Mouse (Mus musculus): ENCODE measurements around the gene Zfp53. TPM values are rescaled to one million over a fixed set of nuclear protein-coding genes. Genes with fewer than 3 reads are reported as not detected.

Gene Zfp53
- polyA plus RNA-seq, 1 experiment from 2014 or later, result 12.1 TPM

GRCm38 (mm10) chr17:21516201-21517129 lies 27.7 kb downstream of the Zfp53 start:
- ATAC-seq, result peak; percentile 95
- H3K36me3 ChIP-seq (ENCODE audit: control insufficient read depth, insufficient read depth, low read length), result no peaks in the 10 kb centered on the region
- peaks cover 4% of the 10 kb centered on the region; the same call in 1 of the 2 replicates for H3K4me1 ChIP-seq (ENCODE audit: control insufficient read depth, insufficient read depth, low read length)
- H3K9ac ChIP-seq (ENCODE audit: low read depth, low read length), result peak overlapping the region; percentile 75
- under 1% methylated on average over 37 of the region's 37 CpGs for WGBS
- H3K9me3 ChIP-seq (ENCODE audit: control insufficient read depth, low read length), result no peaks in the 10 kb centered on the region
- peak overlapping the region; percentile 92 for H3K27ac ChIP-seq (ENCODE audit: low read length)
- H3K4me3 ChIP-seq (ENCODE audit: low read length), result peak overlapping the region; percentile 60
- peak overlapping the region; percentile 64 for H3K4me2 ChIP-seq (ENCODE audit: low read depth, low read length)
- H3K27me3 ChIP-seq (replicated peaks; ENCODE audit: control insufficient read depth, insufficient read depth, low read length), result no peaks in the 10 kb centered on the region

DNA sequence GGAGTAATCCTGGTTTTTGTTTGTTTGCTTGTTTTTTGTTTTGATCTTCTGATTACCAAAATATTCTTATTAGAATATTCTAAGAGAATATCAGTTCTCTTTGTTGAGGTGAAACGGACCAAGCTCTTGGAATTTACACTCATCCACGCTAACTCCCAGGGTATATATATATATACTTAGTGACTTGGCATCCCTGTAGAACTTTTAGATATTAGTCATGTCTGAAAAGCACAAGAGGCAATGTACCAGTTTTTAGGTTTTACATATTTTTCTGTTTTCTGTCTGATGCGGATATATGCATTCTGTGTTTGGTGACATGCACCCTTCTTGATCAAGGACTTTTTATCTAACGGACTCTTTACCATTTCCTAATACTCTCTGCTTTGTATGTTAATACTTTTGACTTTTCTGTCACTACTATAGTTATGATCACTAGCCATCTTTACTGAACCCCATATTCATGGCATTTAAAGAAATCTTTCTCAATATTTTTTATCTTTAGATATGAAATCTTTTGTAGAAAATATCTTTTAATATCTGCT lies 28.4 kb downstream of the Zfp53 start:
- peaks cover 4% of the 10 kb centered on the region; the same call in 1 of the 2 replicates for H3K4me1 ChIP-seq (ENCODE audit: control insufficient read depth, insufficient read depth, low read length)
- H3K4me3 ChIP-seq (ENCODE audit: low read length), result peak overlapping the region; percentile 60
- H3K9me3 ChIP-seq (ENCODE audit: control insufficient read depth, low read length), result no peaks in the 10 kb centered on the region
- ATAC-seq, result peak; percentile 19; the same call in 1 of the 2 replicates
- H3K36me3 ChIP-seq (ENCODE audit: control insufficient read depth, insufficient read depth, low read length), result no peaks in the 10 kb centered on the region
- H3K27me3 ChIP-seq (replicated peaks; ENCODE audit: control insufficient read depth, insufficient read depth, low read length), result no peaks in the 10 kb centered on the region
- H3K27ac ChIP-seq (ENCODE audit: low read length), result peak overlapping the region; percentile 92
- peak overlapping the region; percentile 64 for H3K4me2 ChIP-seq (ENCODE audit: low read depth, low read length)
- peak overlapping the region; percentile 75 for H3K9ac ChIP-seq (ENCODE audit: low read depth, low read length)
- WGBS, result 29% methylated on average over 4 of the region's 4 CpGs

DNA sequence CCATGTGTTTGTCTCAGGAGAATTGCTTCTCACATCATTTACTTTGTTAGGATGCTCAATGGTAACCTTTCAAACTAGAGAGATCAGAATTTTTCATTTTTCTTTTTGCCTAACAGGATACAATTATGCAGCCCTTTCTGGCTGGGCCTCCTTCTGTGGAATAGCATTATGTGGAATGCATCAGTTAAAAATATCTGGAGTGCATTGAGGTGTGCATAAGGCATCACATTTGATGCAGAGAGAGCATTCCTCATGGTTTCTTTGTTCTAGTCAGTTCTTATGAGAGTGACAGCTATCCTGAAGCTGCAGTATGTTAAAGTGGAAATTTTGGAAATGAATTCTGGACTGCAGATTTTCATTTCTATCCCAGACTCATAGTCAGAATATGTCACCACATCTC lies 37.5 kb downstream of the Zfp53 start:
- ATAC-seq, result no peak
- Histone ChIP-seq H3K4me3 (ENCODE audit: low read length) (no peak overlapping the region), H3K27me3 (replicated peaks; ENCODE audit: control insufficient read depth, insufficient read depth, low read length) (no peaks in the 10 kb centered on the region), H3K36me3 (ENCODE audit: control insufficient read depth, insufficient read depth, low read length) (no peaks in the 10 kb centered on the region), H3K4me1 (ENCODE audit: control insufficient read depth, insufficient read depth, low read length) (0 out of 2 replicates have a peak, but pooled peaks cover 4% of the 10 kb centered on the region), H3K9ac (ENCODE audit: low read depth, low read length) (no peak overlapping the region), H3K9me3 (ENCODE audit: control insufficient read depth, low read length) (no peaks in the 10 kb centered on the region), H3K27ac (ENCODE audit: low read length) (no peak overlapping the region), H3K4me2 (ENCODE audit: low read depth, low read length) (no peak overlapping the region)

- 70% methylated on average over 5 of the region's 5 CpGs for WGBS
- no peak overlapping the region for H3K4me3 ChIP-seq (ENCODE audit: low read length)
- H3K27me3 ChIP-seq (replicated peaks; ENCODE audit: control insufficient read depth, insufficient read depth, low read length), result no peaks in the 10 kb centered on the region
Observed at GRCm38 (mm10) chr17:21530645-21531330, 42.0 kb downstream of the Zfp53 start.

GRCm38 (mm10) chr17:21531621-21532020 lies 42.8 kb downstream of the Zfp53 start:
- Histone ChIP-seq H3K9ac (ENCODE audit: low read depth, low read length) (peak overlapping the region; percentile 93), H3K4me1 (ENCODE audit: control insufficient read depth, insufficient read depth, low read length) (peaks cover 20% of the 10 kb centered on the region), H3K36me3 (ENCODE audit: control insufficient read depth, insufficient read depth, low read length) (no peaks in the 10 kb centered on the region), H3K4me3 (ENCODE audit: low read length) (peak overlapping the region; percentile 69), H3K27ac (ENCODE audit: low read length) (peak overlapping the region; percentile 93), H3K4me2 (ENCODE audit: low read depth, low read length) (peak overlapping the region; percentile 71), H3K9me3 (ENCODE audit: control insufficient read depth, low read length) (no peaks in the 10 kb centered on the region), H3K27me3 (replicated peaks; ENCODE audit: control insufficient read depth, insufficient read depth, low read length) (no peaks in the 10 kb centered on the region)
- ATAC-seq, result no peak; the same call in 1 of the 2 replicates
- WGBS, result 62% methylated on average over 5 of the region's 5 CpGs

More at GRCm38 (mm10) chr17:21530645-21531330, 42.0 kb downstream of the Zfp53 start:
- no peak for ATAC-seq
- Histone ChIP-seq H3K36me3 (ENCODE audit: control insufficient read depth, insufficient read depth, low read length) (no peaks in the 10 kb centered on the region), H3K4me1 (ENCODE audit: control insufficient read depth, insufficient read depth, low read length) (peaks cover 20% of the 10 kb centered on the region), H3K4me2 (ENCODE audit: low read depth, low read length) (no peak overlapping the region), H3K9ac (ENCODE audit: low read depth, low read length) (no peak overlapping the region), H3K9me3 (ENCODE audit: control insufficient read depth, low read length) (no peaks in the 10 kb centered on the region), H3K27ac (ENCODE audit: low read length) (no peak overlapping the region)

GRCm38 (mm10) chr17:21532101-21532951 lies 43.5 kb downstream of the Zfp53 start:
- H3K27me3 ChIP-seq (replicated peaks; ENCODE audit: control insufficient read depth, insufficient read depth, low read length), result no peaks in the 10 kb centered on the region
- peak overlapping the region; percentile 69 for H3K4me3 ChIP-seq (ENCODE audit: low read length)
- peak overlapping the region; percentile 93 for H3K9ac ChIP-seq (ENCODE audit: low read depth, low read length)
- peak; percentile 86 for ATAC-seq
- peak overlapping the region; percentile 71 for H3K4me2 ChIP-seq (ENCODE audit: low read depth, low read length)
- no peaks in the 10 kb centered on the region for H3K36me3 ChIP-seq (ENCODE audit: control insufficient read depth, insufficient read depth, low read length)
- H3K9me3 ChIP-seq (ENCODE audit: control insufficient read depth, low read length), result no peaks in the 10 kb centered on the region
- H3K4me1 ChIP-seq (ENCODE audit: control insufficient read depth, insufficient read depth, low read length), result peaks cover 20% of the 10 kb centered on the region
- WGBS, result under 1% methylated on average over 54 of the region's 54 CpGs
- H3K27ac ChIP-seq (ENCODE audit: low read length), result peak overlapping the region; percentile 93

DNA sequence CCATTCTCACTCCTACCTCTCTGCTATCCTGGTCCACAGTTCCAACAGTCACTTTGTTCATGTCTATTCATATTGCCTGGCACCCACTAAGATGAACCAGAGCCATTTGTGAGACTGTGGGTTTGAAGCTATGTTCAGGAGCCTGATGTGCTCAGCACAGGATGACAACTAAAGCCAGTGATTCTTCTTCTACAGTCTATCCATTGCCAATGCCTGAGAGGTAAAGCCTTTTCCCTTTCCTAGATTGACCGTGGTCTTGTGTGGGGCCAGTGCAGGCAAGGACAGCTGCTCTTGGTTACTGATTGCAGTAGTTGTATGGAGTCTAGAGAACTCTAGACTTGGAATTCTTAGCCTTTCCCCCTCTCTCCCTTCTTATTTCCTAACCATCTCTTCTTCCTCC lies 45.2 kb downstream of the Zfp53 start:
- Histone ChIP-seq H3K27me3 (replicated peaks; ENCODE audit: control insufficient read depth, insufficient read depth, low read length) (no peaks in the 10 kb centered on the region), H3K4me3 (ENCODE audit: low read length) (no peak overlapping the region), H3K4me1 (ENCODE audit: control insufficient read depth, insufficient read depth, low read length) (peaks cover 20% of the 10 kb centered on the region), H3K36me3 (ENCODE audit: control insufficient read depth, insufficient read depth, low read length) (no peaks in the 10 kb centered on the region), H3K9me3 (ENCODE audit: control insufficient read depth, low read length) (no peaks in the 10 kb centered on the region), H3K4me2 (ENCODE audit: low read depth, low read length) (no peak overlapping the region), H3K27ac (ENCODE audit: low read length) (no peak overlapping the region), H3K9ac (ENCODE audit: low read depth, low read length) (no peak overlapping the region)
- no peak for ATAC-seq
- 100% methylated on average over 1 of the region's 1 CpGs for WGBS

DNA sequence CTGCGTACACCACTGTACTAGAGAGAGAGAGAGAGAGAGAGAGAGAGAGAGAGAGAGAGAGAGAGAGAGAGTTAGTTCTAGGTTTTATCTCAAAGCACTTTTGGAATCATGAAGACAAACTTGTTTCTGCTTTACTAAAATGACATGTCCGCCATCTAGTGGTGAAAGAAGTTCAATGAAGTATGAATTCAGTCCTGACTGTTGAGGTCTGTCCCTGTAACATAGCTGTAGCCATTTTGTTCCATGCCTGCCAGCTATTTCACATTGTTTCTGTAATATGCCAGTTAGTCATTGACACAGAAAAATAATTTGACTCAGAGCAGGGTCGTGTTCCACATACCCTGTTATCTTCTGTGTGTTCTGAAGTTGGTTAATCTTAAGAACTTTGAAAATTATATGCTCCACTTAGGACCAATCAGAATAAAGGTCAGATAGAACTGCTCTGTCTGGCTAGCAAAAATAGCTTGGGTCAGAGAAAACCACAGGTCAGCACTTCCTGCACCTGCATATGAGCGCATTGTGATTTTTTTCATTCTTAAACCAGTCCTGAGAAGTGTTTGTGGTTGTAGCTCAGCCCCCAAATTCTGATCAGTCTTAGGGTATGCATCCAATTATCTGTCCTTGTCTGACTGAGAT lies 45.8 kb downstream of the Zfp53 start:
- 0 out of 2 replicates have a peak overlapping the region, but pooled peaks have one; percentile 14 for H3K27ac ChIP-seq (ENCODE audit: low read length)
- 15% methylated on average over 4 of the region's 4 CpGs for WGBS
- peak; percentile 36 for ATAC-seq
- H3K9ac ChIP-seq (ENCODE audit: low read depth, low read length), result 0 out of 2 replicates have a peak overlapping the region, but pooled peaks have one; percentile 73
- no peaks in the 10 kb centered on the region for H3K36me3 ChIP-seq (ENCODE audit: control insufficient read depth, insufficient read depth, low read length)
- H3K9me3 ChIP-seq (ENCODE audit: control insufficient read depth, low read length), result no peaks in the 10 kb centered on the region
- no peak overlapping the region for H3K4me3 ChIP-seq (ENCODE audit: low read length)
- peaks cover 20% of the 10 kb centered on the region for H3K4me1 ChIP-seq (ENCODE audit: control insufficient read depth, insufficient read depth, low read length)
- peak overlapping the region; percentile 80 for H3K4me2 ChIP-seq (ENCODE audit: low read depth, low read length)
- H3K27me3 ChIP-seq (replicated peaks; ENCODE audit: control insufficient read depth, insufficient read depth, low read length), result no peaks in the 10 kb centered on the region

Measured in intestine, embryonic 16.5 days (tissue).